Mouse (Mus musculus): ENCODE measurements at regions not wholly inside any gene's neighbourhood (a gene's known extent, or its start where the extent isn't known, plus 50 kb on each side); places are given as distances from the start of the nearest gene placed in this dataset.

GRCm38 (mm10) chr2:117656546-117657175, 313.9 kb upstream of the Rasgrp1 start:
- H3K36me3 ChIP-seq = no peaks in the 10 kb centered on the region
- WGBS = 76% methylated on average over 2 of the region's 2 CpGs
- no peaks in the 10 kb centered on the region for H3K27me3 ChIP-seq (replicated peaks)
- H3K4me1 ChIP-seq (replicated peaks) = peaks cover 11% of the 10 kb centered on the region
- ATAC-seq (ENCODE audit: insufficient number of reproducible peaks, low FRiP score) = no peak
- H3K4me2 ChIP-seq = no peak overlapping the region
- no peak overlapping the region for H3K4me3 ChIP-seq
- H3K9ac ChIP-seq = no peak overlapping the region
- H3K9me3 ChIP-seq (replicated peaks) = no peaks in the 10 kb centered on the region
- no peak overlapping the region for H3K27ac ChIP-seq (ENCODE audit: poor library complexity, severe bottlenecking)

- no peak overlapping the region for H3K4me2 ChIP-seq
- H3K4me1 ChIP-seq (replicated peaks) = no peaks in the 10 kb centered on the region
- H3K9ac ChIP-seq = no peak overlapping the region
- no peak overlapping the region for H3K4me3 ChIP-seq
- 63% methylated on average over 3 of the region's 3 CpGs for WGBS
- H3K9me3 ChIP-seq (replicated peaks) = no peaks in the 10 kb centered on the region
- no peaks in the 10 kb centered on the region for H3K36me3 ChIP-seq
- ATAC-seq (ENCODE audit: insufficient number of reproducible peaks, low FRiP score) = no peak
- H3K27me3 ChIP-seq (replicated peaks) = no peaks in the 10 kb centered on the region
- H3K27ac ChIP-seq (ENCODE audit: poor library complexity, severe bottlenecking) = no peak overlapping the region
Observed at GRCm38 (mm10) chr2:117660217-117660924, 317.6 kb upstream of the Rasgrp1 start.

- Histone ChIP-seq H3K4me1 (replicated peaks) (no peaks in the 10 kb centered on the region), H3K27me3 (replicated peaks) (no peaks in the 10 kb centered on the region), H3K36me3 (no peaks in the 10 kb centered on the region), H3K9ac (no peak overlapping the region), H3K27ac (ENCODE audit: poor library complexity, severe bottlenecking) (no peak overlapping the region), H3K4me3 (no peak overlapping the region), H3K4me2 (no peak overlapping the region), H3K9me3 (replicated peaks) (no peaks in the 10 kb centered on the region)
- no peak for ATAC-seq (ENCODE audit: insufficient number of reproducible peaks, low FRiP score)
Observed at GRCm38 (mm10) chr2:117662653-117663052, 319.9 kb upstream of the Rasgrp1 start.

- H3K4me2 ChIP-seq = no peak overlapping the region
- H3K4me3 ChIP-seq = no peak overlapping the region
- no peaks in the 10 kb centered on the region for H3K9me3 ChIP-seq (replicated peaks)
- no peaks in the 10 kb centered on the region for H3K4me1 ChIP-seq (replicated peaks)
- H3K36me3 ChIP-seq = no peaks in the 10 kb centered on the region
- H3K27me3 ChIP-seq (replicated peaks) = no peaks in the 10 kb centered on the region
- H3K27ac ChIP-seq (ENCODE audit: poor library complexity, severe bottlenecking) = no peak overlapping the region
- no peak for ATAC-seq (ENCODE audit: insufficient number of reproducible peaks, low FRiP score)
- no peak overlapping the region for H3K9ac ChIP-seq
- WGBS = 68% methylated on average over 3 of the region's 3 CpGs
Observed at GRCm38 (mm10) chr2:117666528-117666927, 323.7 kb upstream of the Rasgrp1 start.

- H3K4me3 ChIP-seq = no peak overlapping the region
- H3K27ac ChIP-seq (ENCODE audit: poor library complexity, severe bottlenecking) = no peak overlapping the region
- H3K4me2 ChIP-seq = no peak overlapping the region
- no peak overlapping the region for H3K9ac ChIP-seq
- no peaks in the 10 kb centered on the region for H3K9me3 ChIP-seq (replicated peaks)
- no peaks in the 10 kb centered on the region for H3K27me3 ChIP-seq (replicated peaks)
- no peak for ATAC-seq (ENCODE audit: insufficient number of reproducible peaks, low FRiP score)
- no peaks in the 10 kb centered on the region for H3K36me3 ChIP-seq
- peaks cover 1% of the 10 kb centered on the region; the same call in 1 of the 2 replicates for H3K4me1 ChIP-seq (replicated peaks)
Observed at GRCm38 (mm10) chr2:117668137-117668536, 325.3 kb upstream of the Rasgrp1 start.

- no peaks in the 10 kb centered on the region for H3K36me3 ChIP-seq
- no peak overlapping the region for H3K27ac ChIP-seq (ENCODE audit: poor library complexity, severe bottlenecking)
- no peaks in the 10 kb centered on the region for H3K9me3 ChIP-seq (replicated peaks)
- WGBS = 67% methylated on average over 1 of the region's 1 CpGs
- H3K4me3 ChIP-seq = no peak overlapping the region
- no peak overlapping the region for H3K9ac ChIP-seq
- no peaks in the 10 kb centered on the region for H3K27me3 ChIP-seq (replicated peaks)
- no peak for ATAC-seq (ENCODE audit: insufficient number of reproducible peaks, low FRiP score)
- H3K4me1 ChIP-seq (replicated peaks) = peaks cover 11% of the 10 kb centered on the region
- H3K4me2 ChIP-seq = no peak overlapping the region
Observed at GRCm38 (mm10) chr2:117674877-117675276, 332.1 kb upstream of the Rasgrp1 start.

- H3K27ac ChIP-seq (ENCODE audit: poor library complexity, severe bottlenecking) = no peak overlapping the region
- H3K4me2 ChIP-seq = no peak overlapping the region
- no peak overlapping the region for H3K4me3 ChIP-seq
- no peaks in the 10 kb centered on the region for H3K36me3 ChIP-seq
- ATAC-seq (ENCODE audit: insufficient number of reproducible peaks, low FRiP score) = no peak
- no peaks in the 10 kb centered on the region; the same call in 1 of the 2 replicates for H3K9me3 ChIP-seq (replicated peaks)
- peaks cover 8% of the 10 kb centered on the region for H3K4me1 ChIP-seq (replicated peaks)
- no peaks in the 10 kb centered on the region for H3K27me3 ChIP-seq (replicated peaks)
- no peak overlapping the region for H3K9ac ChIP-seq
- 66% methylated on average over 4 of the region's 4 CpGs for WGBS
Observed at GRCm38 (mm10) chr2:117678650-117679049, 335.8 kb upstream of the Rasgrp1 start.

- 73% methylated on average over 4 of the region's 4 CpGs for WGBS
- no peaks in the 10 kb centered on the region for H3K4me1 ChIP-seq (replicated peaks)
- no peak overlapping the region for H3K4me3 ChIP-seq
- H3K9me3 ChIP-seq (replicated peaks) = no peaks in the 10 kb centered on the region; the same call in 1 of the 2 replicates
- no peaks in the 10 kb centered on the region for H3K27me3 ChIP-seq (replicated peaks)
- no peaks in the 10 kb centered on the region for H3K36me3 ChIP-seq
- no peak overlapping the region for H3K27ac ChIP-seq (ENCODE audit: poor library complexity, severe bottlenecking)
- no peak overlapping the region for H3K4me2 ChIP-seq
- no peak overlapping the region for H3K9ac ChIP-seq
- no peak for ATAC-seq (ENCODE audit: insufficient number of reproducible peaks, low FRiP score)
Observed at GRCm38 (mm10) chr2:117685836-117686453, 343.1 kb upstream of the Rasgrp1 start.

- Histone ChIP-seq H3K36me3 (no peaks in the 10 kb centered on the region), H3K4me1 (replicated peaks) (no peaks in the 10 kb centered on the region), H3K27ac (ENCODE audit: poor library complexity, severe bottlenecking) (no peak overlapping the region), H3K9me3 (replicated peaks) (no peaks in the 10 kb centered on the region), H3K4me2 (no peak overlapping the region), H3K27me3 (replicated peaks) (no peaks in the 10 kb centered on the region), H3K9ac (no peak overlapping the region), H3K4me3 (no peak overlapping the region)
- ATAC-seq (ENCODE audit: insufficient number of reproducible peaks, low FRiP score) = no peak
- 61% methylated on average over 4 of the region's 4 CpGs for whole genome bisulfite sequencing
Observed at GRCm38 (mm10) chr2:117693537-117693936, 350.7 kb upstream of the Rasgrp1 start.

GRCm38 (mm10) chr2:117710173-117710813, 367.5 kb upstream of the Rasgrp1 start:
- Histone ChIP-seq H3K36me3 (no peaks in the 10 kb centered on the region), H3K4me3 (no peak overlapping the region), H3K27ac (ENCODE audit: poor library complexity, severe bottlenecking) (no peak overlapping the region), H3K27me3 (replicated peaks) (no peaks in the 10 kb centered on the region), H3K4me1 (replicated peaks) (peaks cover 4% of the 10 kb centered on the region; the same call in 1 of the 2 replicates), H3K4me2 (no peak overlapping the region), H3K9me3 (replicated peaks) (no peaks in the 10 kb centered on the region), H3K9ac (no peak overlapping the region)
- WGBS = 56% methylated on average over 7 of the region's 7 CpGs
- no peak for ATAC-seq (ENCODE audit: insufficient number of reproducible peaks, low FRiP score)

GRCm38 (mm10) chr2:117724066-117724465, 381.3 kb upstream of the Rasgrp1 start:
- Histone ChIP-seq H3K9me3 (replicated peaks) (no peaks in the 10 kb centered on the region), H3K27ac (ENCODE audit: poor library complexity, severe bottlenecking) (no peak overlapping the region), H3K27me3 (replicated peaks) (no peaks in the 10 kb centered on the region), H3K4me3 (no peak overlapping the region), H3K4me2 (no peak overlapping the region), H3K36me3 (no peaks in the 10 kb centered on the region), H3K4me1 (replicated peaks) (0 out of 2 replicates have a peak, but pooled peaks cover 5% of the 10 kb centered on the region), H3K9ac (no peak overlapping the region)
- 81% methylated on average over 4 of the region's 4 CpGs for WGBS
- no peak for ATAC-seq (ENCODE audit: insufficient number of reproducible peaks, low FRiP score)

All from heart, embryonic 12.5 days (tissue).